Mouse (Mus musculus) thymus, postnatal 25 days (tissue): ENCODE data around the gene Mxra7.
"Not testable (repeated sequence)": the region's sequence is repeated elsewhere in the genome, so short reads cannot be mapped to it uniquely, and the experiment has no call there.

Experiments
- DNase-seq: peaks from one replicate; pipeline ENCODE4 v3.0.0; 2022

Gene Mxra7

GRCm38 (mm10) chr11:116827534-116828165, at the start of gene Mxra7:
Mxra7 (minus strand) TSS chr11:116828046.
- peak; percentile 61 for DNase-seq

GRCm38 (mm10) chr11:116873987-116874386, 46.1 kb upstream of the Mxra7 start:
- no peak for DNase-seq

GRCm38 (mm10) chr11:116871538-116871937, 43.7 kb upstream of the Mxra7 start:
- DNase-seq: no peak

DNA sequence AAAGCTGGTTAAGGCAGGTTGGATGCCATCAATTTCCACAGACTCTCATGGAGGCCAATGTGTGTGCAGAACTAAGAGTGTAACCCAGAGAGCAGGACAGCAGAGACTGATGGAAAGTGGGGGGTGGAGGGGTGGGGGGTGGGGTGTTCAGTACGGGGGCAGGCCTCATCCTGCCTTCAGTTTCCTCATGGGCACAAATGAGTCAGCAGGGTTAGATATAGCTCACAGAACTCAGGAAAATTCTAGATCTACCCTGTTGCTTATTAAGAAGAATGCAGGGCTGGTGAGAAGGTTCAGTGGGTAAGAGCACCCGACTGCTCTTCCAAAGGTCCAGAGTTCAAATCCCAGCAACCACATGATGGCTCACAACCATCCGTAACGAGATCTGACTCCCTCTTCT, 41.8 kb upstream of the Mxra7 start:
- no peak for DNase-seq

- no peak for DNase-seq
Observed at GRCm38 (mm10) chr11:116869223-116869622, 41.4 kb upstream of the Mxra7 start.

- no peak for DNase-seq
Observed at GRCm38 (mm10) chr11:116868129-116868528, 40.3 kb upstream of the Mxra7 start.

DNA sequence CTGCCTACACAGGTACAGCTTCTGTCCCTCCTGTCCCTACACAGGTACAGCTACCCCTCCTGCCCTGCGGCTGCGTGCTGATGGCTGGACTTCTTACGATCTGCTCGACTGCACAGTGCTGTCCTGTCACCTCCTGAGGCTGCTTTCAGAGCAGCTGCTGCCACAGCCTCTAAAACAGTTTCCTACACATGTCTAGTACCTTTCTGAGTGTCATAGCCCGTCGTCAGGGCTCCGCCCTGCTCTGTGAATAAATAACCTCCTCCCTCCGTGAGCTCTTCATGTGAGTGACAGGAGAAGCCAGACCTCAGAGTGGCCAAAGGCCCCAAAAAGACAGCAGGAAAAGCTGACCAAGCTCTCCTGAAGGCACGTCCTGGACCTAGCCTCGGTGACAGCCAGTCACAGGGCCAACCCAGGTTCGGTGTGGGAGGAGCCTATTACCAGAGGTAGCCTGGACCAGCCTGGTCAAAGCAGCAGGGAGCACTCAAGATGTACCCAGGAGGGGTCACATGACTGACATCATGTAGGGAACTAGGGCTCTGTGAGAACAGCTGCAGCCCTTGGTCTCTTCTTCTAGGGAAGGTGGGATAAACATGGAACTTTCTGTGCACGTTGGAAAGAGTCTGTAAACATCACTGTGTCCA, 38.2 kb upstream of the Mxra7 start:
- DNase-seq: no peak

GRCm38 (mm10) chr11:116864444-116864843, 36.6 kb upstream of the Mxra7 start:
- no peak for DNase-seq

DNA sequence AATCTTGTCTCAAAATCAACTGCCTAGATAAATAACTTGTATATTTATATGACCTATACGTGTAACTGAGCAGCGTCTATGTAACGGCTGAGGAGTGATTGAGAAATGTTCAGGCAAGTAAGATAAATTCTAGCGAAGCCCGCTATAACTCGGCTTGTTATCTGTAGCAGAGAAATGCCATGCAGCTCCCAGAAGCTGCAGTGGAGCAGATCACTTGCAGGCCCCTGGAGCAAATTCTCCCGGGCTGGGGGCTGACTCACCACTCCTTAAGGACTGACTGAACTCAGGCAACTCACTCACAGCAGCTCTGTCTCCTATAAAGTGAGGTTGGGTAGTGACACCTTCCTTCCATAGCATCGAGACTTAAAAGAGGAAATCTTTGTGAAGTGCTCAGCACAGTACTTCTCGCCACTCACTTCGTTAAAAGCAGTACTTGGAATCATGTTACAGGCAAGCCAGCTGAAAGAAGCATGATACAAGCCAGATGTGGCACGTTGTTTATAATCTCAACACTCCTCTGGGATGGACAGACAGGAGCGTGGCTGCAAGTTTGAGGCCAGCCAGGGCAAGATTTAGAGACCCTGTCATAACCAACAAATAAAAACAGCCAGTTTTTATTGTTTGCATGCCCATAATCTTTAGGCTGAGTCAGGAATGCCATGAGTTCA, 29.5 kb upstream of the Mxra7 start:
- no peak for DNase-seq

GRCm38 (mm10) chr11:116854279-116854678, 26.4 kb upstream of the Mxra7 start:
- no peak for DNase-seq

GRCm38 (mm10) chr11:116853512-116853928, 25.7 kb upstream of the Mxra7 start:
- peak; percentile 97 for DNase-seq

DNA sequence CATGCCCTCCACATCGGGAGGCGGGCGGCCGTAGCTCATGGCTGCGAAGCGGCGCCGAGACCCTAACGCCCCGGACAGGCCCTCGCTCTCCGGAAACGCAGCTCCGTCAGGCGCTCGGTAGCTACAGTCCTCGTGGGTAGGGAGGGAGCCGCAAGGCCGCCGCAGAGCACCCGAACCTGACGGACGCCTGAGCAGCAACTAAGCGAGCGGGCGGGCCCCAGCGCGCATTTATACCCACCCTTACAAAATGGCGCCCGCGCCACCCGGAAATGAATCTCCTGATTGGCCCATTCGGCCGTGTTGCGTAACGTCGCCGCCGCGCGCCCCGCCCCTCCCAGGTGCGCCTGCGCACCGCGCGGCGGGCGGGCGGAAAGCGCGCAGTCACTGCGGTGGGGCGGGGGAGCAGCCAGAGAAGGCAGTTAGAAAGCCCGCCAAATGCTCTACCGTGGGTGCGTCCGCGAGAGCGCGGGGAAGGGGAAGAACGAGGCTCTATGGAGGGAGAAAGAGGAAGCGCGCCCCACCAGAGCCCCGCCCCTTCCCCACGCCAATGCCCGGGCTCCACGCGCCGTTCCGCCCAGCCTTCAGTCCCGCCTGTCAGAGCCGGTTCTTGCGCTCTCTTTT, 25.2 kb upstream of the Mxra7 start, which contains the start of gene Srsf2:
Gene Srsf2, minus strand, starts transcription at position 204 of the 621 bp plus-strand sequence.
- peak; percentile 98 for DNase-seq

DNA sequence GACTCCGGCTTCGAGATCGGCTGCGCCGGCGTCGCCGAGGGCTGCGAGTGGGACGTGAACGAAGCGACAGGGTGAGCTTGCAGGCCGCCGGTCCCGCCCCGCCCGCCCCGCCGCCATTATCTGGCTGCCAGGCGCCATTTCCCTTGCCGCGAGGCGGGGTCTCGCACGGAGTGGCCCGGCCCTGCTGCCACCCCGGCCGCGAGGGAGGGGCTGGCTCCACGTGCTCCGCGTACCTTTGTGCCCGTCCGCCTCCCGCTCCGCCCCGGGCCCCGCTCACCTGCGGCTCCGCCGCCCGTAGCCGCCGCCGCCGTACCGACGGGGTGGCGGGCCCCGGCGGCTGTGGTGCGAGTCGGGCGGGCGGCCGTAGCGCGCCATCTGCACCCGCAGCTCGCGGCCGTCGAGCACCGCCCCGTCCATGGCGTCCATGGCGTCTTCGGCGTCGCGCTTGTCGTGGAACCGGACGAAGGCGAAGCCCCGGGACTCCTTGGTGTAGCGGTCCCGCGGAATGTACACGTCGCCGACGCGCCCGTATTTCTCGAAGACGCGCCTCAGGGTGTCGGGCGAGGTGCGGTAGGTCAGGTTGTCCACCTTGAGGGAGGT, 24.5 kb upstream of the Mxra7 start, which contains the start of gene Mfsd11:
Gene Mfsd11, plus strand, starts transcription at position 150 of the 600 bp plus-strand sequence.
- peak; percentile 85 for DNase-seq

- DNase-seq: no peak
Observed at GRCm38 (mm10) chr11:116851576-116852290, 23.9 kb upstream of the Mxra7 start.

DNA sequence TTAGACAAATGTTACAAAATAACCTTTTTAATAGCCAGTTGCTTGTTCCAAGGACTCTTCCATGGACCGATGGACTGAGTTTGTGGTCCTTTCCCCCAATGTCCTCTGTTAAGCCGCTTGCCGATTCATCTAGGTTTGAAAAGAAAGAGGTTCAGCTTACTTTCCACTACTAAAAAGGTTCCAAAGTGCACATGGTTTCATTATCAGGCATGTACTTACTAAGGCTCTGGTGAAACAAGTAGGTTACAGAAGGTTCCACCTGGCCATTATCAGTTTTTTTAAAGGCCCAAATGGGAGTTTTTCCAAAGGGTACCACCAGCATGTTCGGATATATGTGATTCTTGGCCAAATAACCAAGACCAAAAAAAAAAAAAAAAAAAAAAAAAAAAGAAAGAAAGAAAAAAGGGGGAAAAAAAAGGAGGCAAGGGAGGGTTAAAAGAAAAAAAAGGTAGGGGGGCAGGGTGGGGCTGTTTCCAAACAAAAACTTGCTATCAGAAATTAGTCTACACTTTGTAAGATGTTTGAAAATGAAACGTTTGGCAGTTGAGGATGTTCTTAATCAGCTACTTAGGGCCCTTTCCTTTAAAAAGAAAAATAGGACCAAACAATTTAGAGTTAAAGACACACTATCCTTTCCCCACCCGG, 23.1 kb upstream of the Mxra7 start:
- DNase-seq: no peak

- DNase-seq: no peak
Observed at GRCm38 (mm10) chr11:116850085-116850484, 22.2 kb upstream of the Mxra7 start.

DNA sequence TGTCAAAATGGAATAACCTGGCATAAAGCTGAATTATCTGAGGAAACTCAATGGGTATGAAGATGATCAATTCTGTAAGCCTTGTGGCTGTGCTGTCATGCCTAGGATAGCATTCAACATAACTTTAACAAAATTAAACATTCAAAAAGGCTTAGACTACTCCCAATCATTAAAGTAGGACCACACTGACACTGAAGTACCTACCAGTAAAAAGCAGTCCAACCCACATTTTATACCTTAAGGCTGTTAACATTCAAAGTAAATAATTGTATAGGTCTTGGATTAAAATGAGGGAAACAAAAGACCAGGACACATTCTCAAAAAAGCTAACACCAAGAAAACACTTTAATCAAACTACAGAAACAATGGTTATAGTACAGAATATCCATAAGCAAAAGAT, 21.7 kb upstream of the Mxra7 start:
- DNase-seq: no peak

DNA sequence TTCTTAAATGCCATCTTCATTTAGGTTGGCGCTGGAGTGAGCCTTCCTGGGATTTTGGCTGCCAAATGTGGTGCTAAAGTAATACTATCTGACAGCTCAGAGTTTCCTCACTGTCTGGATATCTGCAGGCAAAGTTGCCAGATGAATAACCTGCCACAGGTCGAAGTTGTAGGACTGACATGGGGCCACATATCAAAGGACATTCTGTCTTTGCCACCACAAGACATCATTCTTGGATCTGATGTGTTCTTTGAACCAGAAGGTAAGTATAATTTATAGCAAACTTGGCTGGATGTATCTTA, 21.0 kb upstream of the Mxra7 start:
- not testable (repeated sequence) for DNase-seq

DNA sequence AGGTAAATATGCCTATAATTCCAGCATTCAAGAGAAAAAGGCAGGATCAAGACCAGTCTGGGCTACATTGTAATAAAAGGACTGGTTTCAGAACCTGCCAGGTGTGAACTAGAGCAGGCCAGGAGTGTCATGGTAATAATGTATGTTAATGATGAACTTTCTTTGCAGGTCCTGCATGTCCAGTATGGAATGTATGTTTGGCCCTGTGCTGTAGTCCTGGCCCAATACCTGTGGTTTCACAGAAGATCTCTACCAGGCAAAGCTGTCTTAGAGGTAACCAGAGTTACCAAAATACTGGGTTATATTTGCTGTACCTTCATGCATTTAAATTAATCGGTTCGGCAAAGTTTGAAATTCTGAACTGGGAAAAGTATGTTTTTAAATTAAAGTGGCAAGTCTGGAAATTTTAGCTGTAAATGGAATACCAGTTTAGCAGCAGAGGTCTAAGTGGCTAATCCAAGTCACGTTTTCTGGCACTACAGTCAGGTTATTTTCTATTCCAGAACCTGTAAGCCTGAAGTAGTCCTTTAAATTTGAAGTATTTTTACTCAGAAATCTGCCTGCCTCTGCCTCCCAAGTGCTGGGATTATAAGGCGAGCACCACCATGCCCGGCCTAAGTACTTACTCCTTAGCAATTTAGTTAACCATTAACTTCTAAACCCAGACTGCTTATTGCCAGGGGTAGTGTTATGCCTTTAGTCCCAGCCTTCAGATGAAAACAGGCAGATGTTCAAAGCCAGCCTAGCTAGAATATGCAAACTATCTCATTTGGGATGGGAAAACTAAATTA, 20.4 kb upstream of the Mxra7 start:
- DNase-seq: no peak

DNA sequence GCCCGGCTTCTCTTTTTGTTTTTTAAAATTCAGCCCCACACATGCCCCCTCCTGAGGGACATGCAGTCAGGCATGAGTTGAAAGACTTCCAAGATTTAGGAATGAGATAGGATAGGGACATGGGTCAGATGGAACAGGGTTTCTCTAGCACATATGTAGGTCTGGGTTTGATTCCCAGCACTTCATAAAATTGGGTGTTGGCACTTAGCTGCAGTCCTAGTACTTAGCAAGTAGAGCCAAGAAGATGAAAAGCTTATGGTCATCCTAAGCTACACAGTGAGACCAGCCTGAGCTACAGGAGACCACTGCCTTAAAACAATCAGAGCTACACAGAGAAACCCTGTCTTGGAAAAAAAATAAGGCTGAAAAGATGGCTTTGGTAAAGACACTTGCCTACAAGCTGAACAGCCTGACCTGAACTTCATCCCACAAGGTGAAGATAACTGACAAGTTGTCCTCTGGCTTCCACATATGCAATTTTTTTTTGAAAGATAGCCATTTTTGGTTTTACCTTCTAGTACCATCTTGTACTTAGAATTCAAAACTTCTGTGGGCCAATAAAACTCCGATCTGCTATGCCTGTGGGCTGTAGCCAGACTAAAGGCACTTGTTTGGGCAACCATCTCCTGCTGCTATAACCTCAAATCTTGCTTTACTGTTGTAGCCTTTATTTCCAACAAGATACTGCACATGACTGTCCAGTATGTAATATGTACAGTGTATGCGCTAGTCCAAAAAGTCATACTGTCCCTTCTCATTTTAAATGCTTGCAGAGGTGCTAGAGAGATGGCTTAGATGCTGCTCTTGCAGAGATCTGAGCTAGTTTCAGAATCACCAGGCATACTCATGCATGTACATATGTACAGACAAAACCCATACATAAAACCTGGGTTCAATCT, 19.6 kb upstream of the Mxra7 start:
- DNase-seq: no peak
